Mouse (Mus musculus): ENCODE data around the gene Znrf2. TPM values are rescaled to one million over a fixed set of nuclear protein-coding genes. Genes with fewer than 3 reads are reported as not detected.

Gene Znrf2
- polyA plus RNA-seq, 1 experiment from 2014 or later = 11.3 TPM

Other genes starting within 250 kb of the Znrf2 start
- gene Plekha8, start 221.8 kb upstream of the Znrf2 start, polyA plus RNA-seq (2015; fragmentation: Nextera tagmentation; extraction: Ambion mirVana) = 10.6 and 12.1 TPM in 2 replicates
- gene Fkbp14, start 219.6 kb upstream of the Znrf2 start, polyA plus RNA-seq (2015; fragmentation: Nextera tagmentation; extraction: Ambion mirVana) = 9.1 and 9.4 TPM in 2 replicates
- gene Mturn, start 135.3 kb upstream of the Znrf2 start, polyA plus RNA-seq (2015; fragmentation: Nextera tagmentation; extraction: Ambion mirVana) = 54.3 and 55.7 TPM in 2 replicates
- gene Nod1, start 155.7 kb downstream of the Znrf2 start, polyA plus RNA-seq (2015; fragmentation: Nextera tagmentation; extraction: Ambion mirVana) = 1.3 and 1.6 TPM in 2 replicates
- 9.3 and 10.6 TPM in 2 replicates for gene Ggct, start 176.0 kb downstream of the Znrf2 start, polyA plus RNA-seq (2015; fragmentation: Nextera tagmentation; extraction: Ambion mirVana)
- gene Gars, start 221.1 kb downstream of the Znrf2 start, polyA plus RNA-seq (2015; fragmentation: Nextera tagmentation; extraction: Ambion mirVana) = 190 and 212 TPM in 2 replicates

Data from forebrain, embryonic 13.5 days (tissue).